Mouse (Mus musculus): ENCODE measurements at regions not wholly inside any gene's neighbourhood (a gene's known extent, or its start where the extent isn't known, plus 50 kb on each side); places are given as distances from the start of the nearest gene placed in this dataset.

DNA sequence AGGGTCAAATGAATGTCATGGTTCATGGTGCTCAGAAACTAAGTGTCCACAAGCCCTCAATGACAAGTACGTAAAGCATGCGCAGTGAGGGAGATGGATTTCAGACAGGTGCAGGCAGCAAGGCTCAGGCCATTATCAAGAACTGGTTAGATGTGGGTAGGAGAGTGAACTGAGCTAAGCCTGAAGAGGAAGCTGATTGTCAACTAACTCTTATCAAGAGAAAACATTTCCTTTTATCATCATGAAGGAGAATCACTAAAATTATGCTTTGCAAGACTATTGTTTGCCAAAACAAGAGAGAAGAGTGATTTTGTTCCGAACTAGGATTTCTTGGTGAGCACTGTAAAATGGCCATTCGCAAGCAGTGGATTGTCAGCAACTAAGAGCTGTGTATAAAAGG is 164.7 kb upstream of the Fam98a start:
- no peak for DNase-seq (ENCODE audit: low spot score in 2 of 2)

DNA sequence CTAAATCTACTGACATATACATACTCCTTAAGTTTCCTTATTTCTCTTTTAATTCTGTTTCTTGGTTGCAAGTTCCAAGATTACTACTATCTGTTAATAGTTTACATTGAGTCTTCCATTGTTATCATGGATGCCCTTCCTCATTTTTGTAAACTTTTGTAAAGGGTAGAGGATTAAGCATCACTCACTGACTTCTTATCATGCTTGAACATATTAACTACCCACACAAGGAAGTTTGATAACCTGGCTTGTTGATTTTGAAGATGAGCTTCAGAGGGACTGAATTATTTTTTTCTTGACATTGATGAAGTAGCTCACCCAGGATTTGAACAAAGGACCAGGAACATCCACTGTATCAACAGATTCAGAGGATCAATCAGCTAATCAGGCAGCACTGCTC is 162.8 kb upstream of the Fam98a start:
- no peak for DNase-seq (ENCODE audit: low spot score in 2 of 2)

DNA sequence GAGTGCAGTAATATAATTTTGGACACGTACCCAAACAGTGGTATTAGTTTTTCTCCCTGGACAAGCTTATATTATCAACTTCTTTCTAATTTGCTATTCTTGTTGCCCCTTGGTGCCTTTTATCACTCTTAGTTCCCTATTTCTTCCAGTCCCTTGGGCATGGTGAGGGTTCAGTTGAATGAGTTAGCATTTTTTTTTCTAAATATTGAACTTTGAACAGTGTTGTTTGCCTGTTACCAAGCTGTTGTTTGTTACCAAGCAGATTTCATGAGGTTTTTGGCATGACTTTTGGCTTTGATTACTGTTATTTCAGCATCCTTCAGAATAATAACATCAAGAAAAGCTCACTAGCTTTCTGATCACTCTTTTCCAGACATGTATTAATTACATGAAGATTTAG is 162.3 kb upstream of the Fam98a start:
- no peak for DNase-seq (ENCODE audit: low spot score in 2 of 2)

DNA sequence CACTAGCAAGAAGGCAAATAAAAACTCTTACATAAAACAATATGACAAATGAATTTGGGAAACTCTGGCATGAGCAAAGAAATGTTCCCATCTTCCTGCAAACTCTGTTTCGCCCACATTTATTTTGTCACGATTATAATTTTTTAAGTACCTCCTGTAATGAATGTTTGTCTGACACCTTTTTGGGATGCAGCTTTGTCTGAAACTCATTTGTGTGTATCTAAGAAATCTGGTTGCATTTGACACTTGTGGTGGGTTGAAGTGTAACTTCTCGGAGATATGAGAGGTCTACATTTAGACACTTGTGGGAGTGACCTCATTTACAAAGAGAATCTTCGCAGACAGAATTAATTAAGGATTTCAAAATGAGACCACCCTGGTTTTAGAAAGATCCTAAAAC is 155.9 kb upstream of the Fam98a start:
- DNase-seq (ENCODE audit: low spot score in 2 of 2): no peak

DNA sequence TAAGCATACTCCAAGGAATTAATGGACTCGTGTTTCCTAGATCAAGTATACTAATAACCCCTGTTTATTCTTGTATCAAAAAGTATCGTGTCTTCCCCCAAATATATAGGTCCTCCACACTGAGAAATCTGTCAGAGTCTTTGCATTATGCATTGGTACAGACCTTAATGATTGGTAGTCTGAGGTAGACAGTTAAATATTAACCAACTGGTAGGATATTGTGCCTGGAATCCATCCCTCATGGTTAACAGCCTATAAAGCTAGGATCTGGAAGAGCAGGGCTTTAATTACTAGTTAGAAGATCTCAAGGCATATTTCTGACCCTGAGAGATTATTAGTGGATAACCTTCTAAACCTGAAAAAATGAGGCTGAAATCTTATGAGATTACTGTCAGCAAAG is 153.6 kb upstream of the Fam98a start:
- no peak for DNase-seq (ENCODE audit: low spot score in 2 of 2)

DNA sequence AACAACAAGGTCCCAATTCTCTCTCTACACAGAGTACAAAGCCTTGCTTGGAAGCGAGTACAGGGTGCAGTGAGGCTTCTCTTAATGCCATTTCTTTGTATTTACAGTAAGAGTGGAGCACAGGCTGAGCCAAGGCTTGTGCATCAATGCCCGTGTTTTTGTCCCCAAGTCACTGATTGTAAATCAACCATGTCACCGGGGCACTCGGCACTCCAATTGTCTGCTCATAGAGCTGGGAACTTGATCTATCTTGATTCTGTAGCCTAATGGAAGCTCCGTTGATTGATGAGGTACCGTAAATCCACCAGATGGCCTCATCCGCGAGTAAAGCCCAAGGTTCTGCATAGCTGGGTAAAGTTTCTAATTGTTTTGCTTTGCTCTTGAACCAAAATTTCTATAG is 152.1 kb upstream of the Fam98a start:
- DNase-seq (ENCODE audit: low spot score in 2 of 2): no peak

DNA sequence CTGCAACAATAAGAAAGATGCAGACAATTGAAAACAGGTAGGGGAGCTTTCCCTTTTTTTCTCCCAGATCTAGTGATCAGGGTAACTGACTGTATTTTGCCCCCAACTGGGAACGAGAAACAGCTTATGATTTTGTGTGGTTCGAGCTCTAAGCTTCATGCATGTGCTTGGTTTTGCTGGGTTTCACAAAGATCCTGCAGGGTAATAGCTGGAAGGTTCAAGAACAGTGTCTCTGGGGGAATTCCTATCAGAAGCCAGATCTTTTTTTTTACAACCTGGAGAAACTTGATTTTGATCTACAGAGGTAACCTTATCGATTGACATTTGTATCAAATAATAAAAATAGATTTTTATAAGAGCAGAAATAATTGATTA is 145.0 kb upstream of the Fam98a start:
- DNase-seq (ENCODE audit: low spot score in 2 of 2): no peak

DNA sequence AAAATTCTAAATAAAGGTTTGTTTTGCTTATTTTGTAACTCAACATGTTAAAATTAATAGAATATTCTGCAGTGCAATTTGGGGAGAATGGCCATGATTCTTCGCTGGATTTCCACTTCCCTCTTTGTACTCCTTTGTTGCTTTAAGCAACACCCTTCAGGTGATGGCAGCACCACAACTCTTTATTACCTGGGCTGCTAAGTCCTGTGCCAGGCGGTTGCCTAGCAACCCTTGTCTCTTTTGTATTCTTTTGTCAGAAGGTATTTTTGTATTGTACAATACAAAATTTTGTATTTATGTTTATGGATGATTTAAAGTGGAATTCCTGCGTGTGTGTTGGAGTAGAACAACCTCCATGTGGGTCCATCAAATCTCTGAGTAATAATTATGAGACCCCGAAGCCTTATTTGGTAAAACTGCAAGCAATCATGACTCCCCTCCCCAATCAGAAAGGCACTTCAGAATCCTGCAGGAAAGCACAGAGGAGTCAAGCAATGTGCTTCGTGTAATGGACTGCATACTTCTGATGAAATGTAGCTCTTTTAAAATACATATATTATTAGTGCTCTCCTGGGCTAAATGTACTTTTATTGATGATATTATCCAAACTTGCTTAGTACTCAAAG is 144.5 kb upstream of the Fam98a start:
- no peak for DNase-seq (ENCODE audit: low spot score in 2 of 2)

DNA sequence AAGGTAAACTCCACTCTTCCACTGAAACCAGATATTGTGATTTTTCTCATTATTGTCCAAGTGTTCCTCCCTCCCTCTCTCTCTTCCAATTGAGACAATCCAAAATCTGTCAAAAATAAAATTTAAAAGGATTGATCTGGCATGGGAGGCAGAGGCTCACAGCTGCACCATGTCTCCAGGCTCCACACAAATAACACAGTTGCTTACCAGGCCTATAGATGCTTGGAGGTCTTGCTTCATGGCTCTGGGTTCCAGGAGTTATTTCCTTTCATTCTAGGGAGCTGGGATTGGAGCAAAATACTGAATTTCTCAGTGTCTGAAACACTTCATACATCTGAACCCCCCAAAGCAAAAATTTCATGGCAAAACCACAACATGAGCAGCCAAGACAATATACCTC is 134.2 kb upstream of the Fam98a start:
- DNase-seq (ENCODE audit: low spot score in 2 of 2): no peak

DNA sequence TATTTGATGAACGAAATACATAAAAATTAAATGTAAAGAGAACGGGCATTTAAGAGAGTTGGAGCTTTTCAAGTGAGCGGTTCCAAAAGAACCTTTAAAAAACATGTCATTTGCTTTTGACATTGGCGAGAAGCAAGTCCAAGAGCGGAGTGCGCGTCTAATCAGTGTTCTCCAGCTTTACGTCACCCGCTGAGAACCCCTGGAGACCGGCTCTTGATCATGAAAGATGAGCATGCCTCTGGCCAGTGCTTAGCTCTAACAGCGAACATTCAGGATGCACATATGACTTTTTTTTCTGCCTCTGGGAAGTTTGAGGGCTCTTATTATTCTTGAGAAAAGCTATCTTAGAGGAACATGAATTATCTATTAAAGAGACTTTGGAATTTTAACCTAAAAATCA is 95.2 kb upstream of the Fam98a start:
- DNase-seq (ENCODE audit: low spot score in 2 of 2): no peak

DNA sequence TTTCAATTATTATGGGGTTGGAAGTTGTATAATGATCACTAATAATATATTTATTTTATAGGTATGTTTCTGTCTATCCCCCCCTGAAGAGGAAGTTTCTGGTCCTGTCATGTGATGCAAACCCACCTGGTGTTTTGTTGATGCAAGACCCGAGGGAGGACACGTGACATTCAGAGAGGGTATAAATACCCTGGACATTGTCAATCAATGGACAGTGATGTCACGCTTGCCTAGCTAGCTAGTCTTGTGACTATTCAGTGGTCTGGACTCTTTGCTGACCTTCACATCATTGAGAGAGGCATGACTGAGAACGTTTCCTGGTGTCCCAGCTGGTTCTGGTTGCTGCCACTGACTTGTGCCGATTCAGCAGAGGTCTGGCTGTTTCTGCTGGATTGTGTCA is 93.0 kb upstream of the Fam98a start:
- DNase-seq (ENCODE audit: low spot score in 2 of 2): no peak

DNA sequence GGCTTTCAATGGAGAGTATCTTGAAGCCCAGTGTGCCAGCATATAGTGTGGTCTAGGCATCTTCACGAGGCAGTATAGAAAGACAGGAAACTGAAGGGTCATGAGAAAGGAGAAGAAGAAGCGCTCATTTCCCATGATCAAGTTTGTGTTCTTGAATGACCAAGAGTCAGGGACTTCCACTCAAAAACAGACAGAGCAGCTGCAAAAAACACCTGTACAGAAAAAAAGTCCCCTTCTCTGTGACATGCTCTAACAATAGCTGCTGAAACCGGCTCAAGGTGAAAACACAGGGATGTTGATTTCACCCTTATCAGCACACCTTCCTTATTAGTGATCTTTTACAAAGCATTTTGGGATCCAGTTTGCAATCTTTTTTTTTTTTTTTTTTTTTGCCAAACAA is 90.6 kb upstream of the Fam98a start:
- DNase-seq (ENCODE audit: low spot score in 2 of 2): no peak

DNA sequence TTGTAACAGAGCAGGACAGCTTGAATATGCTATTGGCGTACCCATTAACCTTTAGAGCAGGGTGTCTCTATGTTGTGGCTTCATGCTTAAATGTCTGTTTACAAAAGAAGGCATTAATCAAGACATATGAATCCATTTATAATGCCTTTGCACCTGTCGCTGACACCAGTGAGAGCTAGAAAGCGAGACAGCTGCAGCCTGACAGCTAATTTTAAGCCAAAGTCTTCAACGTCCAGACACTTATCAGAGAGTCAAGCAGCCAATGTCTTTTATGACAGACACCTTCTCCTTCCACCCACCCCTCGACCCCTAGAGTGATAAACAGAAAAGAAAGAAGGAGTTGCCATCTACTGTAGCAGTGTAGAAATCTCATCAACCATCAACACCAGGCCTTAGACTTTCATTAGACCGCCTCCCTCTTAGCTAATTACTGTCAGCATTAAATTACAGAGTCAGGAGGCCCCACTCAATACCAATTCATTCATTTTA is 89.3 kb upstream of the Fam98a start:
- DNase-seq (ENCODE audit: low spot score in 2 of 2): no peak

DNA sequence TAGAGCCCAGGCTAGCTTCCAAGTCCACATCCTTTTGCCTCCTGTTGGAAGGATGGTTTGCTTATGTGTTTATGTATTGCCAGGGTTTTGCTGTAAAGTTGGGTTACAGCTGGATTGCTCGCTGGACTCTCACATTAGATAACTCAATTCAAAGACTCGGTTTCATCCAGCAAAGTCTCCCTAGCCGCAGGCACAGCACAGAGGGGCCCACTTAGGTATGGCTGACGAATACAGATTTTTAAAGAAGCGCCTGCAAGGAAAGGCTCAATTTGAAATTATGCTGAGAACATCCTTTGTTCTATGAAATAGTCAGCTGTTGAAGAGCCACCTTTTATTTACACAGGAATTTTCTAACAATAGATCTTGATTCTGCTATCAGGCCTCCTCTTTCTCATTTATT is 88.8 kb upstream of the Fam98a start:
- no peak for DNase-seq (ENCODE audit: low spot score in 2 of 2)

DNA sequence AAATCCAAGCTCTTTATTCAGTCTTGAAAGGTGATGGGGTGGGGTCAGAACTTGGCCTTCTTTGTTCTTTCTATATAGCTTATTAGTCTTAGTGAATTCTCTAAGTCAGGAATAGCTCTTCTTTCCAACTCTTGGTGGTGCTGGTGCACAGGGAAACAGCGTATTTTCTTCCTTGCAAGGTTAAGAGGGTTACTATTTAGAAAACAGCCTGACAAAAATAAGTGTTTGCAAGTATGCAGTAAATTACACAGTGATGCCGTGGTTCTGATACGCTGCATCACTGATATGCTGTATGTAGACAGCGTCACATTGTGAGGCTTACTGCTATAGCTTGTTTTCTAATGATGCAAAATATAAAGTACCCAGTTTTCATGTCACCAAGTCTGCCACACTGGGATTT is 78.1 kb upstream of the Fam98a start:
- DNase-seq (ENCODE audit: low spot score in 2 of 2): no peak

DNA sequence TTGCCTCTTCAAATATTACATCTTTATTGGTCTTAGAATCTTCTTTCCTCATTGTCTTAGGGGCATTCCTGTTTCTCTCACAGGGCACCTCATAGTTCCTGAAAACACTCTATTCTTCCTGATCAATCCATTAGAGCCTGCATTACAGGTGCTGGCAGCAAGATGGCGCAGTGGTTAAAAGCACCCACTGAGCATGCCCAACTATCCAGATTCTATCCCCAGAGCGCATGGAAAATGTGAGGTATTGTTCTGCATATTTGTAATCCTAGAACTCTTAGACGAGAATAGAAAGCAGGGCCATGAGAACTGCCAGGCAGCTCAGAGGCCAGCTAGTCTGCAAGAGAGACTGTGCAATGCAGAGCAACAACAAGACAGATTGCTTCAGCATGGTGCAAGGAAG is 67.7 kb upstream of the Fam98a start:
- DNase-seq (ENCODE audit: low spot score in 2 of 2): no peak

DNA sequence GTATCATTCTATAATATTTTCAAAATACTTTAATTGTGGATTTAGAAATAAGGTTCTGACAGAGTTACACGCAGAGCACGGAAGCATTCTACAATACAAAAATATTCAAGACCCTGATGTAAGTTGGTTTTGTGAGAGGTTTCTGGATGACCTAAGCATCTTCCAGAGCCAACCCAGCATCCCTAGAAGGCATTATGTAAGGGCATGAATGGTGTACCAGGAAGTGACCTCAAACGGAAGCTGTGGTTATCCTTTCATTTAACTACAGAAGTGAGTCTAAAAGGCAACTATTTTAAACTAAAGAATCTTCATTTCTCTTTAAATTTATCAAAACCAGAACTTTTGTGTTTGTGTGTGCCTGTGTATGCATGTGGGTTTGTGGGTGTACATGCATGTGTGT is 66.8 kb upstream of the Fam98a start:
- no peak for DNase-seq (ENCODE audit: low spot score in 2 of 2)

DNA sequence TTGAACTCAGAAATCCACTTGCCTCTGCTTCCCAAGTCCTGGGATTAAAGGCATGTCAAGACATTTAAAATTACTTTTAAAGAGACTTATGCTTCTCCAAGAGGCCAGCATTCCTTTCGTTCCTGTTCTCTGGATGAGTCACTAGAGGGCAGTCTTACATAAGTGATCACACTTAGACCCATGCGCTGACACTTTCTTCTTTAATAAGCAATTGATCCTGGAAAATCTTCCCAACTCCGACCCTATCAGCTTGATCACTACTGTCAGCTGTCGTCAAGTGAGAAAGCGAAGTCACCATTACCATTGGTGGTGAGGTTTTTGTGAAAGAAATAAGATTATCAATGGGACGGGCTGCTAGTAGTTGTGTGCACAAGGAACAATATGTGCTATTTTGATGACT is 65.5 kb upstream of the Fam98a start:
- no peak for DNase-seq (ENCODE audit: low spot score in 2 of 2)

DNA sequence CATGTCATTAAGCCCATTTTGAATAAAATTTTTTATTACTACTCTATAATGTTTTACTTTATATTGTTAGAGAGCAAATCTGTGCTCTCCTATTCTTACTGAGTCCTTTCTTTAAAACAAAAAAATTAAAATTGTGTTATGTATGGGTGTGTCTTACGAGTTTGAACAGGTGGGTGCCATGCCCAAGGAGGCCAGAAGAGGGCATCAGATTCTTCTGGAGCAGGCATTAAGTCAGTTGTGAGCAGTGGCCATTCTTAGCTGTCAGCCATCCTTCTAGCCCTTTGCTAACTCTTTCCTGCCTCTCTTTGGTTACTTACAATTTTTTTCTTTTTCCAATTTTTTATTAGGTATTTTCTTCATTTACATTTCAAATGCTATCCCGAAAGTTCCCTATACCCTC is 63.6 kb upstream of the Fam98a start:
- no peak for DNase-seq (ENCODE audit: low spot score in 2 of 2)

DNA sequence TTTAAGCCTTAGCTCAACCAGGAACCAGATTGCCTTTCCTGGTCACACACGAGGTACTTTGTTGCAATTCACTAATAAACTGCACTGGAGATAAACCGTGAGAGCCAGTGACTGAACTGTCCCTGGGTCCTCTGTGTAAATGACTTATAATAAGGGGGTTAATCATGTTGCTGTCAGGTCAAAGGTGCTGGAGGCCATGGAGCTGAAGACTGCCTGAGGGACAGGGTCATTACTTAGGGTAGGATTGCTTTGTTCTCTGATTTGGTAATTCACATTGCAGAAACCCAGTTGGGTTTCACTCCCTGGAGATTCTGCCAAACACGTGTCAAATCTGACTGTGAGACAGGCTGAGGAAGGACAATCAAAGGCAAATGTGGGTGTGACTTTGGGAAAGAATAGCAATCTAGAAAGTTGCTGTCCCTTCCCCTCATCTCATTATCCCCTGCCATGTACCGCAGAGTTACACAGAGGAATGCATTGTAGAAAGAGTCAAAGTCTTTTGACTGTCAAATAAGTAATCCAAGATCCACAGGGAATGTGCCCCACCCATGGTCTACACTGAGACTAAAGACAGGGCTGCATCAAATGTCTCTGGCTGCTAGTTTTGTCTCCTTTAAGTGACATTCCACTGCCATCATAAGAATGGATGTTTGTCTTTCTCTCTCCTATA is 51.8 kb upstream of the Fam98a start:
- no peak for DNase-seq (ENCODE audit: low spot score in 2 of 2)

Measured in spleen, postnatal 4 days (tissue).